Mouse (Mus musculus) heart, postnatal 10 days (tissue): ENCODE data around the gene Tle2. TPM values are rescaled to one million over a fixed set of nuclear protein-coding genes. Genes with fewer than 3 reads are reported as not detected.

Experiments
- DNase-seq, 2 experiments: peaks; one replicate each; pipeline ENCODE4 v3.0.0; 2021
- intact Hi-C: fragments of 180-260 bp; cut with DNase I; formaldehyde crosslinking; loops from one replicate; pipeline ENCODE4 v1.15.1; 2025
- total RNA-seq, 2 experiments: library from RNA; stranded (reverse); gene quantifications; 2 replicates each; pipeline ENCODE4 v1.2.3; 2021

The Tle2 gene
- total RNA-seq, 2 experiments from 2014 or later = 8.1 to 11.2 TPM

GRCm38 (mm10) chr10:81551597-81552102 lies 22.7 kb upstream of the Tle2 start:
- DNase-seq = peak; percentile 90 to 93
- intact Hi-C loops = loop anchor here (1.0 to 10.0 kb wide), 3 partner anchors 33 to 53 kb away; partner anchors contain the start of genes BC025920 and Tle6

GRCm38 (mm10) chr10:81553232-81553631 lies 21.1 kb upstream of the Tle2 start:
- intact Hi-C loops = loop anchor here (10.0 kb wide), 1 partner anchor 52 kb away; the partner anchor contains the start of genes BC025920 and Tle6
- DNase-seq = peak in 1 of 2 experiments; percentile 49

- DNase-seq = no peak
- intact Hi-C loops = loop anchor here (10.0 kb wide), 1 partner anchor 51 kb away; the partner anchor contains the start of genes BC025920 and Tle6
Measured at GRCm38 (mm10) chr10:81553807-81554755, 20.3 kb upstream of the Tle2 start.

- intact Hi-C loops = loop anchor here (10.0 kb wide), 1 partner anchor 49 kb away; the partner anchor contains the start of genes BC025920 and Tle6
- no peak for DNase-seq
Measured at GRCm38 (mm10) chr10:81556282-81556681, 18.1 kb upstream of the Tle2 start.

GRCm38 (mm10) chr10:81557491-81557890 lies 16.9 kb upstream of the Tle2 start:
- intact Hi-C loops = loop anchor here (10.0 kb wide), 1 partner anchor 47 kb away; the partner anchor contains the start of genes BC025920 and Tle6

GRCm38 (mm10) chr10:81559163-81559626 lies 15.2 kb upstream of the Tle2 start, which contains the start of gene Aes:
Aes (plus strand) TSS chr10:81559488.
- DNase-seq = peak; percentile 83 to 84
- intact Hi-C loops = loop anchor here (10.0 kb wide), 1 partner anchor 46 kb away; the partner anchor contains the start of genes BC025920 and Tle6

More at GRCm38 (mm10) chr10:81557491-81557890, 16.9 kb upstream of the Tle2 start:
- no peak for DNase-seq

GRCm38 (mm10) chr10:81559627-81560539 lies 14.5 kb upstream of the Tle2 start:
- intact Hi-C loops = loop anchor here (10.0 kb wide), 1 partner anchor 45 kb away; the partner anchor contains the start of genes BC025920 and Tle6

GRCm38 (mm10) chr10:81560719-81561459 lies 13.5 kb upstream of the Tle2 start:
- DNase-seq = peak; percentile 55
- intact Hi-C loops = no loop called here

More at GRCm38 (mm10) chr10:81559627-81560539, 14.5 kb upstream of the Tle2 start:
- peak; percentile 86 for DNase-seq

- intact Hi-C loops = no loop called here
- DNase-seq = no peak
Measured at GRCm38 (mm10) chr10:81562411-81562810, 11.9 kb upstream of the Tle2 start.

- intact Hi-C loops = no loop called here
- peak in 1 of 2 experiments; percentile 37 for DNase-seq
Measured at GRCm38 (mm10) chr10:81563481-81563880, 10.9 kb upstream of the Tle2 start.

- intact Hi-C loops = no loop called here
- peak; percentile 80 to 82 for DNase-seq
Measured at GRCm38 (mm10) chr10:81564216-81564615, 10.1 kb upstream of the Tle2 start.

- intact Hi-C loops = no loop called here
- peak; percentile 50 to 66 for DNase-seq
Measured at GRCm38 (mm10) chr10:81564734-81565133, 9.6 kb upstream of the Tle2 start.

- intact Hi-C loops = no loop called here
- no peak for DNase-seq
Measured at GRCm38 (mm10) chr10:81565257-81566228, 8.8 kb upstream of the Tle2 start.

- intact Hi-C loops = no loop called here
- DNase-seq = peak; percentile 61 to 70
Measured at GRCm38 (mm10) chr10:81568381-81569191, 5.8 kb upstream of the Tle2 start.

GRCm38 (mm10) chr10:81569507-81570237 lies 4.7 kb upstream of the Tle2 start:
- no peak for DNase-seq
- intact Hi-C loops = no loop called here

- intact Hi-C loops = no loop called here
- no peak for DNase-seq
Measured at GRCm38 (mm10) chr10:81570238-81570800, 4.0 kb upstream of the Tle2 start.
